Mouse (Mus musculus) liver, adult 2 months (tissue): ENCODE results near the gene Gnl3. TPM values are rescaled to one million over a fixed set of nuclear protein-coding genes. Genes with fewer than 3 reads are reported as not detected.

ENCODE experiments used
- DNase-seq: peaks from one replicate; pipeline ENCODE4 v3.0.0-alpha.2; 2011; ENCODE audit warnings: low read depth, low spot score; ENCODE audit errors: extremely low read depth
- H3K27ac ChIP-seq: fragments of 200-500 bp; replicated peaks from 2 replicates; pipeline ENCODE4 v1.5.1; 2012; ENCODE audit warnings: low read depth, mild to moderate bottlenecking, control low read depth, inconsistent platforms, low read length; ENCODE audit not compliant: insufficient read depth
- H3K27me3 ChIP-seq: fragments of 200-500 bp; 2 replicates; pipeline ENCODE4 v1.6.1; 2012; ENCODE audit warnings: mild to moderate bottlenecking, moderate library complexity, low read length, inconsistent platforms; ENCODE audit not compliant: control insufficient read depth, insufficient read depth
- H3K36me3 ChIP-seq: fragments of 200-500 bp; 2 replicates; pipeline ENCODE4 v1.6.1; 2012; ENCODE audit warnings: low read length, inconsistent platforms; ENCODE audit not compliant: control insufficient read depth, insufficient read depth
- H3K4me1 ChIP-seq: fragments of 200-500 bp; 2 replicates; pipeline ENCODE4 v1.6.1; 2011; ENCODE audit warnings: low read length; ENCODE audit not compliant: control insufficient read depth, insufficient read depth
- H3K4me3 ChIP-seq: fragments of 200-500 bp; 2 replicates; pipeline ENCODE4 v1.5.1; 2011; ENCODE audit warnings: low read depth, mild to moderate bottlenecking, control low read depth, low read length, moderate library complexity; ENCODE audit not compliant: insufficient read depth
- H3K79me2 ChIP-seq: fragments of 200-500 bp; 2 replicates; pipeline ENCODE4 v1.6.1; 2012; ENCODE audit warnings: inconsistent platforms, mild to moderate bottlenecking, low read length, moderate library complexity; ENCODE audit not compliant: control insufficient read depth, insufficient read depth
- H3K9ac ChIP-seq: fragments of 200-500 bp; 2 replicates; pipeline ENCODE4 v1.6.1; 2012; ENCODE audit warnings: low read depth, mild to moderate bottlenecking, control low read depth, inconsistent platforms, low read length
- CTCF ChIP-seq: fragments of 200-500 bp; IDR thresholded peaks from 2 replicates; pipeline ENCODE4 v1.5.1; 2011; ENCODE audit warnings: low read depth, low read length, control low read depth
- POLR2A ChIP-seq: fragments of 200-500 bp; IDR thresholded peaks from 2 replicates; pipeline ENCODE4 v1.6.1; 2011; ENCODE audit warnings: low read length, control low read depth; ENCODE audit not compliant: insufficient read depth; ENCODE audit errors: extremely low read depth
- WGBS: fragments of 180-500 bp; shearing (Covaris S2); methylation state at CpG from one replicate; pipeline ENCODE4 v1.1.7; 2018; 5-methylcytosine and 5-hydroxymethylcytosine counted together
- polyA plus RNA-seq: library from polyadenylated mRNA; depleted of rRNA; stranded (reverse); fragments of >200 nt; gene quantifications from 2 replicates; pipeline ENCODE4 v1.2.3, GENCODE M21; 2012; rRNA removed
- total RNA-seq: library from RNA; depleted of rRNA; stranded (reverse); fragments of >200 nt; gene quantifications from 2 replicates; pipeline ENCODE4 v1.2.3, GENCODE M21; 2014; rRNA removed

Gene Gnl3
- total and polyA plus RNA-seq, 2 experiments = 16.3 to 18.2 TPM

DNA sequence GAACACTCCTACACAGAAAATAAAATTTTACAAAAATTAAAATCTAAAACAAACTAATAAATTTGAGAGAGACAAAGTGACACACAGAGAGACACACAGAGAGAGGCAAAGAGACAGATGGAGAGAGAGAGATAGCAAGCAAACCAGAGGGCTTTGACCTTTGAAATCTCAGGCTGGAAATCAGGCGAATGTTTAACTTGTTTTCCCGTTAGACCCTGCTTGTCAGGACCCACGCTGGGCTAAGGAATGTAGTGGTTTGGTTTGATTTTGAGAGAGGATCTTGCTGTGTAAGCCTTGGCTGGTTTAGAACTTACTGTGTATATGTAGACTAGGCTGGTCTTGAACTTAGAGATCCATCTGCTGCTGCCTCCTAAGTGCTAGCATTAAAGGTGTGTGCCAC lies 42.7 kb downstream of the Gnl3 start:
- no peaks in the 10 kb centered on the region for H3K27me3 ChIP-seq
- H3K9ac ChIP-seq = no peak overlapping the region
- WGBS = 26% methylated on average over 3 of the region's 3 CpGs
- no peaks in the 10 kb centered on the region for H3K79me2 ChIP-seq
- no peak overlapping the region for H3K4me3 ChIP-seq
- no peak for DNase-seq
- TF ChIP-seq CTCF = no peak
- TF ChIP-seq POLR2A = no peak
- H3K27ac ChIP-seq = no peak overlapping the region
- no peaks in the 10 kb centered on the region for H3K4me1 ChIP-seq
- peaks cover 14% of the 10 kb centered on the region for H3K36me3 ChIP-seq

DNA sequence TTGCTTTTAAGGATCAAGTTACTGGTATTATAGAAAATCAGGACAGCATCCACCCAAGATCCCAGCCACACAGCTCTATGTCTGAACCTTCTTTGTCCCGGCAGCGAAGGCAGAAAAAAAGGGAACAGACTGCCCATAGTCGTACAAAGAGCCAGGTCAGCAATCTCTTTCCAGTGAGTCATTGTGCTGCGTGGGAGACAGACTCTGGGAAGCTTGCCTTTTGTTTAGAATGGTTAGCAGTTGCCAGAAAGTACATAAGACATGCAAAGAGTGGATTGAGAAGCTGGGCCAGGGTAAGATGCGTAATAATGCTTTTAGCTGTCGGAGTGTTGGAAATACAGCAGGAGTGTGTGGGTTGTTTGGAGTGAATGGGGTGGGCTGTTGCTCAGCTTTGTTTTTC lies 44.7 kb downstream of the Gnl3 start:
- no peak overlapping the region for H3K4me3 ChIP-seq
- H3K4me1 ChIP-seq = no peaks in the 10 kb centered on the region
- peaks cover 20% of the 10 kb centered on the region for H3K36me3 ChIP-seq
- 38% methylated on average over 6 of the region's 6 CpGs for WGBS
- H3K9ac ChIP-seq = no peak overlapping the region
- H3K27me3 ChIP-seq = no peaks in the 10 kb centered on the region
- H3K79me2 ChIP-seq = no peaks in the 10 kb centered on the region
- DNase-seq = peak; percentile 19
- H3K27ac ChIP-seq = no peak overlapping the region
- TF ChIP-seq CTCF (no peak), POLR2A (no peak)

Other genes starting within 250 kb of the Gnl3 start
- 3.7 and 4.1 TPM in 2 replicates for gene Tmem110, start 193.6 kb downstream of the Gnl3 start, total RNA-seq
- gene Tmem110, start 193.6 kb downstream of the Gnl3 start, polyA plus RNA-seq = 7.5 and 8.2 TPM in 2 replicates
- gene Mustn1, start 140.0 kb downstream of the Gnl3 start, total RNA-seq = 1.0 and 2.3 TPM in 2 replicates
- gene Mustn1, start 140.0 kb downstream of the Gnl3 start, polyA plus RNA-seq = 4.1 and 4.4 TPM in 2 replicates
- 1,004 and 1,280 TPM in 2 replicates for gene Itih4, start 132.7 kb downstream of the Gnl3 start, total RNA-seq
- gene Itih4, start 132.7 kb downstream of the Gnl3 start, polyA plus RNA-seq = 1,016 and 1,052 TPM in 2 replicates
- gene Itih3, start 95.4 kb downstream of the Gnl3 start, total RNA-seq = 603 and 791 TPM in 2 replicates
- gene Itih3, start 95.4 kb downstream of the Gnl3 start, polyA plus RNA-seq = 335 and 492 TPM in 2 replicates
- 544 and 683 TPM in 2 replicates for gene Itih1, start 75.9 kb downstream of the Gnl3 start, total RNA-seq
- gene Itih1, start 75.9 kb downstream of the Gnl3 start, polyA plus RNA-seq = 457 and 504 TPM in 2 replicates
- 6.7 and 7.5 TPM in 2 replicates for gene Nek4, start 67.8 kb downstream of the Gnl3 start, total RNA-seq
- gene Nek4, start 67.8 kb downstream of the Gnl3 start, polyA plus RNA-seq = 2.9 and 3.1 TPM in 2 replicates
- 8.8 and 10.2 TPM in 2 replicates for gene Glt8d1, start 17.8 kb downstream of the Gnl3 start, total RNA-seq
- 3.1 and 5.4 TPM in 2 replicates for gene Glt8d1, start 17.8 kb downstream of the Gnl3 start, polyA plus RNA-seq
- 158 and 183 TPM in 2 replicates for gene Spcs1, start 17.5 kb downstream of the Gnl3 start, total RNA-seq
- 101 and 128 TPM in 2 replicates for gene Spcs1, start 17.5 kb downstream of the Gnl3 start, polyA plus RNA-seq
- gene Pbrm1, start within 50 bp of the Gnl3 start, total RNA-seq = 26.3 and 28.7 TPM in 2 replicates
- gene Pbrm1, start within 50 bp of the Gnl3 start, polyA plus RNA-seq = 6.1 and 6.3 TPM in 2 replicates
- gene Smim4, start 109.8 kb upstream of the Gnl3 start, total RNA-seq = 30.9 and 35.3 TPM in 2 replicates
- gene Smim4, start 109.8 kb upstream of the Gnl3 start, polyA plus RNA-seq = 63.8 and 65.1 TPM in 2 replicates
- 3.0 and 6.0 TPM in 2 replicates for gene Nt5dc2, start 111.9 kb upstream of the Gnl3 start, total RNA-seq
- 14.8 and 17.5 TPM in 2 replicates for gene Nt5dc2, start 111.9 kb upstream of the Gnl3 start, polyA plus RNA-seq
- 27.0 and 39.5 TPM in 2 replicates for gene Stab1, start 149.5 kb upstream of the Gnl3 start, total RNA-seq
- gene Stab1, start 149.5 kb upstream of the Gnl3 start, polyA plus RNA-seq = 32.7 and 52.3 TPM in 2 replicates
- 0.27 and 0.83 TPM in 2 replicates for gene Tnnc1, start 189.2 kb upstream of the Gnl3 start, total RNA-seq
- gene Tnnc1, start 189.2 kb upstream of the Gnl3 start, polyA plus RNA-seq = 0.32 TPM in 1 of 2 replicates, not detected in the other
- gene Nisch, start 197.8 kb upstream of the Gnl3 start, total RNA-seq = 66.7 and 83.0 TPM in 2 replicates
- 107 and 152 TPM in 2 replicates for gene Nisch, start 197.8 kb upstream of the Gnl3 start, polyA plus RNA-seq
- under 0.01 and 0.27 TPM in 2 replicates for gene Sema3g, start 198.7 kb upstream of the Gnl3 start, total RNA-seq
- gene Sema3g, start 198.7 kb upstream of the Gnl3 start, polyA plus RNA-seq = 0.05 and 0.19 TPM in 2 replicates
- gene Phf7, start 232.2 kb upstream of the Gnl3 start, total RNA-seq = 6.9 and 9.0 TPM in 2 replicates
- 4.4 and 4.5 TPM in 2 replicates for gene Phf7, start 232.2 kb upstream of the Gnl3 start, polyA plus RNA-seq
- gene Bap1, start 232.3 kb upstream of the Gnl3 start, total RNA-seq = 16.1 and 16.4 TPM in 2 replicates
- gene Bap1, start 232.3 kb upstream of the Gnl3 start, polyA plus RNA-seq = 24.5 and 26.7 TPM in 2 replicates